In genomic region chr17:5108022-5108421, GRCm38 (mm10) we compare ENCODE assay signal across 19 mouse cellular contexts.
A peak's percentile ranks its signal among the peaks of the same experiment; 100 is the strongest.
DNase-seq lines count a peak whose midpoint lies in the region; ATAC-seq and TF ChIP-seq lines count a peak whose summit lies in the region.
"Had no signal": no experiment of that assay in that cellular context is flagged by ENCODE, and none has a peak within 500 bp of the region (broad histone marks: within the 10 kb centered on the region; RNA-seq: fewer than 3 reads in every experiment).

No protein-coding gene starts in this region.

- no peak for ATAC-seq in heart, embryonic 12.5 days (ENCODE audit: insufficient number of reproducible peaks, low FRiP score)
- no peak for ATAC-seq in lung, embryonic 15.5 days (ENCODE audit: borderline replicate concordance, extremely low read depth, low FRiP score, low TSS enrichment)
- no peak for ATAC-seq in lung, postnatal 0 days
- no peak for ATAC-seq in liver, postnatal 0 days
- ATAC-seq: forebrain, embryonic 13.5 days; intestine, embryonic 15.5 days had no signal

- no peak overlapping the region for H3K27ac ChIP-seq in heart, embryonic 12.5 days (ENCODE audit: poor library complexity, severe bottlenecking)
- H3K27ac ChIP-seq in lung, embryonic 15.5 days, result peak overlapping the region; percentile 1; the same call in 1 of the 2 replicates
- no peak overlapping the region; the same call in 1 of the 2 replicates for H3K27ac ChIP-seq in lung, postnatal 0 days (ENCODE audit: low read length)
- H3K27ac ChIP-seq in brown adipose tissue, adult 24 weeks (replicated peaks; ENCODE audit: low read depth, low read length), result peak overlapping the region; percentile 48
- H3K27ac ChIP-seq in liver, postnatal 0 days (ENCODE audit: low read depth), result 0 out of 2 replicates have a peak overlapping the region, but pooled peaks have one; percentile 48
- H3K27ac ChIP-seq: forebrain, embryonic 13.5 days; heart, embryonic 15.5 days; hindbrain, embryonic 10.5 days; intestine, embryonic 15.5 days; kidney, embryonic 15.5 days; left cerebral cortex, adult 2 months had no signal

- H3K4me3 ChIP-seq in heart, embryonic 12.5 days, result no peak overlapping the region
- H3K4me3 ChIP-seq in lung, embryonic 15.5 days, result no peak overlapping the region
- no peak overlapping the region for H3K4me3 ChIP-seq in lung, postnatal 0 days (ENCODE audit: low read depth, low read length)
- H3K4me3 ChIP-seq in brown adipose tissue, adult 24 weeks (ENCODE audit: insufficient read depth, low read depth, low read length), result no peak overlapping the region
- H3K4me3 ChIP-seq in liver, postnatal 0 days (ENCODE audit: low read depth, low read length), result no peak overlapping the region
- H3K4me3 ChIP-seq: forebrain, embryonic 13.5 days; heart, embryonic 15.5 days; hindbrain, embryonic 10.5 days; intestine, embryonic 15.5 days; kidney, embryonic 15.5 days; left cerebral cortex, adult 2 months had no signal

- H3K4me2 ChIP-seq in heart, embryonic 12.5 days, result no peak overlapping the region
- no peak overlapping the region for H3K4me2 ChIP-seq in lung, embryonic 15.5 days
- H3K4me2 ChIP-seq in lung, postnatal 0 days (replicated peaks; ENCODE audit: low read depth, low read length), result no peak overlapping the region
- no peak overlapping the region for H3K4me2 ChIP-seq in liver, postnatal 0 days (ENCODE audit: low read depth, low read length)
- H3K4me2 ChIP-seq: forebrain, embryonic 13.5 days; heart, embryonic 15.5 days; intestine, embryonic 15.5 days; kidney, embryonic 15.5 days had no signal

- H3K9ac ChIP-seq in heart, embryonic 12.5 days, result no peak overlapping the region
- H3K9ac ChIP-seq in lung, embryonic 15.5 days, result no peak overlapping the region
- no peak overlapping the region for H3K9ac ChIP-seq in lung, postnatal 0 days (replicated peaks; ENCODE audit: low read depth)
- H3K9ac ChIP-seq in liver, postnatal 0 days (replicated peaks), result no peak overlapping the region
- H3K9ac ChIP-seq: forebrain, embryonic 13.5 days; heart, embryonic 15.5 days; intestine, embryonic 15.5 days; kidney, embryonic 15.5 days had no signal

- 46% methylated on average over 1 of the region's 1 CpGs for WGBS in heart, embryonic 12.5 days
- WGBS in lung, embryonic 15.5 days, result 75% methylated on average over 1 of the region's 1 CpGs
- 77% methylated on average over 1 of the region's 1 CpGs for WGBS in lung, postnatal 0 days
- WGBS in liver, postnatal 0 days (ENCODE audit: insufficient replicate concordance), result 53% methylated on average over 1 of the region's 1 CpGs

- no peak for TF ChIP-seq CTCF in lung, postnatal 0 days (IDR thresholded peaks at IDR 0.05)
- no peak for TF ChIP-seq CTCF in liver, postnatal 0 days (IDR thresholded peaks at IDR 0.05; ENCODE audit: low read depth)

- no peaks in the 10 kb centered on the region for H3K9me3 ChIP-seq in heart, embryonic 12.5 days (replicated peaks)
- no peaks in the 10 kb centered on the region for H3K9me3 ChIP-seq in lung, embryonic 15.5 days
- H3K9me3 ChIP-seq in lung, postnatal 0 days (ENCODE audit: low read length), result no peaks in the 10 kb centered on the region
- no peaks in the 10 kb centered on the region for H3K9me3 ChIP-seq in liver, postnatal 0 days (ENCODE audit: low read length)
- H3K9me3 ChIP-seq: forebrain, embryonic 13.5 days; heart, embryonic 15.5 days; hindbrain, embryonic 10.5 days; intestine, embryonic 15.5 days; kidney, embryonic 15.5 days had no signal

- peaks cover 57% of the 10 kb centered on the region for H3K4me1 ChIP-seq in heart, embryonic 12.5 days (replicated peaks)
- H3K4me1 ChIP-seq in lung, embryonic 15.5 days, result peaks cover 58% of the 10 kb centered on the region
- H3K4me1 ChIP-seq in lung, postnatal 0 days (ENCODE audit: insufficient read depth, low read depth, low read length), result peaks cover 15% of the 10 kb centered on the region
- peaks cover 32% of the 10 kb centered on the region for H3K4me1 ChIP-seq in brown adipose tissue, adult 24 weeks (ENCODE audit: control insufficient read depth, insufficient read depth, insufficient read length, low read length)
- peaks cover 59% of the 10 kb centered on the region for H3K4me1 ChIP-seq in liver, postnatal 0 days (ENCODE audit: insufficient read depth)

- TF ChIP-seq EP300 in lung, postnatal 0 days (IDR thresholded peaks at IDR 0.05), result no peak
- no peak for TF ChIP-seq EP300 in liver, postnatal 0 days (IDR thresholded peaks at IDR 0.05; ENCODE audit: low read depth)

- DNase-seq in heart, adult 11 months, result peak; percentile 89
- DNase-seq in lung, postnatal 0 days (ENCODE audit: low spot score), result no peak
- DNase-seq in liver, postnatal 0 days, result no peak
- DNase-seq in thymus, postnatal 10 days (ENCODE audit: low spot score in 2 of 2), result no peak
- DNase-seq in left cerebral cortex, postnatal 36 days (ENCODE audit: low spot score in 2 of 2), result no peak
- DNase-seq: cerebellum, adult 9-11 months; embryo, embryonic 11 days; lung, postnatal 36 days; midbrain, embryonic 14.5 days; thymus, adult 2 months had no signal

- peaks cover 7% of the 10 kb centered on the region; the same call in 1 of the 2 replicates for H3K27me3 ChIP-seq in heart, embryonic 12.5 days (replicated peaks)
- no peaks in the 10 kb centered on the region for H3K27me3 ChIP-seq in lung, embryonic 15.5 days
- H3K27me3 ChIP-seq in lung, postnatal 0 days (replicated peaks; ENCODE audit: insufficient read depth, low read length), result no peaks in the 10 kb centered on the region
- H3K27me3 ChIP-seq in liver, postnatal 0 days (ENCODE audit: insufficient read depth, low read length), result no peaks in the 10 kb centered on the region
- H3K27me3 ChIP-seq: forebrain, embryonic 13.5 days; heart, embryonic 15.5 days; intestine, embryonic 15.5 days; kidney, embryonic 15.5 days had no signal

- intact Hi-C loops in left cerebral cortex, postnatal 36 days (cut with DNase I), result no loop called here

- H3K36me3 ChIP-seq in heart, embryonic 12.5 days, result 0 out of 2 replicates have a peak, but pooled peaks cover 4% of the 10 kb centered on the region
- no peaks in the 10 kb centered on the region for H3K36me3 ChIP-seq in lung, embryonic 15.5 days
- no peaks in the 10 kb centered on the region for H3K36me3 ChIP-seq in lung, postnatal 0 days (ENCODE audit: insufficient read depth, low read length)
- no peaks in the 10 kb centered on the region for H3K36me3 ChIP-seq in liver, postnatal 0 days (replicated peaks; ENCODE audit: insufficient read depth, low read length)
- H3K36me3 ChIP-seq: heart, embryonic 15.5 days; intestine, embryonic 15.5 days had no signal

Comparison
In these comparisons a context has a peak if more than half of its experiments do, and no peak if none do; other contexts are left out.
1. H3K27ac ChIP-seq: peak in lung, embryonic 15.5 days (single experiment), brown adipose tissue, adult 24 weeks (single experiment) and liver, postnatal 0 days (single experiment); none in heart, embryonic 12.5 days (single experiment) and lung, postnatal 0 days (single experiment).